In the genomic region with DNA sequence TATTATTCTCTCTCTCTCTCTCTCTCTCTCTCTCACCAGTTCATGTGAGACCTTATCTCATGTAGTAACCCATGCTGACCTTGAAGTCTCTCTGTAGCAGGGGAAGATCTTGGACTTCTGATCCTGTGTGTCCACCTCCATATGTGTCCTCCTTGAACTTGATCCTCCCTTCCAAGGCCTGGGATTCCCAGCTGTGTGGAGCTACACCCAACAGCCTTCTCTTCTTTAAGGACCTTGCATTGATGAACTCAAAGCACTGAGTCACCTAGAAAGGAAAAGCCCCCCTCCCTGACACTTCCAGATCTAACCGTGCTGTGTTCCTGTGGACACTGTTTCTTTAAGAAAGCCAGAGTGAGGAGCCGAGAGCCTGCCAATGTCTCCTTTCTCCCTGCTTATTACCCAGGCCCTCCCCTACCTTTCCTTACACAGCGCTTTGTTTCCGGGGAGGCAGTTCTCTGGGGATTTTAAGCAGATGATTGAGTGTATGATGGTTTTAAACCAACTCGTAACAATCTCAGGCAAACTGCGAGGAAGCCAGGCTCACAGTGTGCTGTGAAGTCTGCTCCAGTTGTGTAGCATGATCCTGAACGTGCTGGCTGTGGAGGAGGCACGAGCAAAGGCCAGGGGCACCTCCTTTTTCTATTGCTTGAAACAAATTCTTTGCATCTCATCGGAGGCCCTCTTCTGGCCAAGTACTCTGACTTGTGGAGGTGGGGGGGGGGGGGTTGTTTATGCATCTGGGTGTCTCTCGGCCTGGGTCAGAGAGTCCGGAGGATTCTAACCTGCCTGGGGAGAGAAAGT, we compare ENCODE assay signal across 10 mouse cellular contexts.
DNase-seq lines count a peak whose midpoint lies in the region; ATAC-seq and TF ChIP-seq lines count a peak whose summit lies in the region.
"Had no signal": no experiment of that assay in that cellular context is flagged by ENCODE, and none has a peak within 500 bp of the region (broad histone marks: within the 10 kb centered on the region; RNA-seq: fewer than 3 reads in every experiment).

No protein-coding gene starts in this region.

- TF ChIP-seq EP300 in heart, postnatal 0 days (IDR thresholded peaks at IDR 0.05; ENCODE audit: low read depth), result no peak

- no peaks in the 10 kb centered on the region for H3K36me3 ChIP-seq in kidney, postnatal 0 days (ENCODE audit: insufficient read depth, low read length)
- H3K36me3 ChIP-seq in embryonic facial prominence, embryonic 12.5 days, result no peaks in the 10 kb centered on the region
- H3K36me3 ChIP-seq in heart, postnatal 0 days (replicated peaks; ENCODE audit: control insufficient read depth, insufficient read depth, low read length), result peaks cover 13% of the 10 kb centered on the region; the same call in 1 of the 2 replicates
- no peaks in the 10 kb centered on the region for H3K36me3 ChIP-seq in midbrain, embryonic 14.5 days (ENCODE audit: control insufficient read depth, insufficient read depth, low read length)
- H3K36me3 ChIP-seq: liver, embryonic 15.5 days had no signal

- DNase-seq in kidney, postnatal 0 days (ENCODE audit: low spot score), result peak; percentile 53
- DNase-seq in kidney, adult 8-10 months, result no peak
- DNase-seq in heart, postnatal 0 days (ENCODE audit: low spot score), result no peak
- peak; percentile 67 for DNase-seq in midbrain, embryonic 14.5 days
- DNase-seq in gastrocnemius, postnatal 10 days, result no peak
- DNase-seq in cerebellum, adult 9-10 months, result no peak
- no peak for DNase-seq in ovary, adult 18-20 months (ENCODE audit: low spot score)

- H3K4me2 ChIP-seq in kidney, postnatal 0 days (ENCODE audit: low read length), result peak overlapping the region; percentile 35
- 0 out of 2 replicates have a peak overlapping the region, but pooled peaks have one; percentile 13 for H3K4me2 ChIP-seq in embryonic facial prominence, embryonic 12.5 days (replicated peaks)
- H3K4me2 ChIP-seq in heart, postnatal 0 days (ENCODE audit: low read depth, low read length), result peak overlapping the region; percentile 40
- peak overlapping the region; percentile 47 for H3K4me2 ChIP-seq in midbrain, embryonic 14.5 days (ENCODE audit: low read length)
- H3K4me2 ChIP-seq: liver, embryonic 15.5 days had no signal

- no peak overlapping the region for H3K4me3 ChIP-seq in kidney, postnatal 0 days (replicated peaks; ENCODE audit: low read depth, low read length)
- H3K4me3 ChIP-seq in embryonic facial prominence, embryonic 12.5 days, result no peak overlapping the region
- no peak overlapping the region for H3K4me3 ChIP-seq in heart, postnatal 0 days (ENCODE audit: low read depth, low read length)
- H3K4me3 ChIP-seq in midbrain, embryonic 14.5 days (replicated peaks; ENCODE audit: low read depth, low read length), result 0 out of 2 replicates have a peak overlapping the region, but pooled peaks have one; percentile 1
- H3K4me3 ChIP-seq: liver, embryonic 15.5 days had no signal

- no peak for ATAC-seq in kidney, postnatal 0 days (replicated peaks; ENCODE audit: low FRiP score, low read depth)
- 0 out of 2 replicates have a peak, but pooled peaks have one; percentile 47 for ATAC-seq in embryonic facial prominence, embryonic 12.5 days (ENCODE audit: insufficient number of reproducible peaks, insufficient read depth, low FRiP score, low TSS enrichment)
- ATAC-seq in heart, postnatal 0 days (ENCODE audit: insufficient read depth, low read depth), result 0 out of 2 replicates have a peak, but pooled peaks have one; percentile 14
- peak; percentile 48; the same call in 1 of the 2 replicates for ATAC-seq in midbrain, embryonic 14.5 days (ENCODE audit: low FRiP score, low TSS enrichment)
- ATAC-seq: Patski had no signal

- WGBS in kidney, postnatal 0 days, result 8% methylated on average over 11 of the region's 11 CpGs
- 16% methylated on average over 11 of the region's 11 CpGs for WGBS in embryonic facial prominence, embryonic 12.5 days
- 26% methylated on average over 11 of the region's 11 CpGs for WGBS in heart, postnatal 0 days
- WGBS in midbrain, embryonic 14.5 days, result 10% methylated on average over 11 of the region's 11 CpGs

- peak overlapping the region; percentile 58; the same call in 1 of the 2 replicates for H3K27ac ChIP-seq in kidney, postnatal 0 days
- peak overlapping the region; percentile 8 for H3K27ac ChIP-seq in embryonic facial prominence, embryonic 12.5 days
- H3K27ac ChIP-seq in heart, postnatal 0 days (ENCODE audit: low read depth), result peak overlapping the region; percentile 68
- H3K27ac ChIP-seq in midbrain, embryonic 14.5 days (replicated peaks; ENCODE audit: low read depth, low read length), result peak overlapping the region; percentile 20
- H3K27ac ChIP-seq: liver, embryonic 15.5 days had no signal

- peaks cover 13% of the 10 kb centered on the region; the same call in 1 of the 2 replicates for H3K4me1 ChIP-seq in kidney, postnatal 0 days (replicated peaks; ENCODE audit: insufficient read depth, low read length)
- H3K4me1 ChIP-seq in embryonic facial prominence, embryonic 12.5 days, result peaks cover 19% of the 10 kb centered on the region
- H3K4me1 ChIP-seq in heart, postnatal 0 days (ENCODE audit: control insufficient read depth, insufficient read depth), result peaks cover 28% of the 10 kb centered on the region
- H3K4me1 ChIP-seq in midbrain, embryonic 14.5 days (ENCODE audit: control insufficient read depth, insufficient read depth, low read length), result peaks cover 27% of the 10 kb centered on the region
- H3K4me1 ChIP-seq: liver, embryonic 15.5 days had no signal

- H3K9me3 ChIP-seq in kidney, postnatal 0 days (replicated peaks; ENCODE audit: low read length), result no peaks in the 10 kb centered on the region
- H3K9me3 ChIP-seq in embryonic facial prominence, embryonic 12.5 days, result no peaks in the 10 kb centered on the region
- H3K9me3 ChIP-seq in heart, postnatal 0 days (replicated peaks; ENCODE audit: control insufficient read depth, low read length), result no peaks in the 10 kb centered on the region
- no peaks in the 10 kb centered on the region for H3K9me3 ChIP-seq in midbrain, embryonic 14.5 days (ENCODE audit: control insufficient read depth, low read length)
- H3K9me3 ChIP-seq: liver, embryonic 15.5 days had no signal

- H3K27me3 ChIP-seq in kidney, postnatal 0 days (ENCODE audit: insufficient read depth, low read length), result no peaks in the 10 kb centered on the region
- no peaks in the 10 kb centered on the region for H3K27me3 ChIP-seq in embryonic facial prominence, embryonic 12.5 days
- H3K27me3 ChIP-seq in heart, postnatal 0 days (ENCODE audit: control insufficient read depth, insufficient read depth, low read length), result no peaks in the 10 kb centered on the region
- no peaks in the 10 kb centered on the region for H3K27me3 ChIP-seq in midbrain, embryonic 14.5 days (ENCODE audit: control insufficient read depth, insufficient read depth, low read length)
- H3K27me3 ChIP-seq: liver, embryonic 15.5 days; Patski had no signal

- TF ChIP-seq CTCF in kidney, postnatal 0 days (IDR thresholded peaks at IDR 0.05; ENCODE audit: low read depth), result peak; percentile 32; the same call in 1 of the 2 replicates
- no peak for TF ChIP-seq CTCF in heart, postnatal 0 days (IDR thresholded peaks at IDR 0.05; ENCODE audit: low read depth)

- 0 out of 2 replicates have a peak overlapping the region, but pooled peaks have one; percentile 15 for H3K9ac ChIP-seq in kidney, postnatal 0 days (ENCODE audit: low read depth, low read length)
- H3K9ac ChIP-seq in embryonic facial prominence, embryonic 12.5 days, result no peak overlapping the region
- H3K9ac ChIP-seq in heart, postnatal 0 days (replicated peaks; ENCODE audit: low read depth, low read length), result peak overlapping the region; percentile 16; the same call in 1 of the 2 replicates
- peak overlapping the region; percentile 30; the same call in 1 of the 2 replicates for H3K9ac ChIP-seq in midbrain, embryonic 14.5 days (replicated peaks; ENCODE audit: low read length)
- H3K9ac ChIP-seq: liver, embryonic 15.5 days had no signal

Comparison
In these comparisons a context has a peak if more than half of its experiments do, and no peak if none do; other contexts are left out.
1. DNase-seq: peak in kidney, postnatal 0 days (single experiment) and midbrain, embryonic 14.5 days (single experiment); none in kidney, adult 8-10 months (0 of 2), heart, postnatal 0 days (single experiment), gastrocnemius, postnatal 10 days (single experiment), cerebellum, adult 9-10 months (single experiment) and ovary, adult 18-20 months (single experiment).
2. H3K27ac ChIP-seq: peak in every context shown above with its lines; median percentile 68 in heart, postnatal 0 days; 58 in kidney, postnatal 0 days; 20 in midbrain, embryonic 14.5 days; 8 in embryonic facial prominence, embryonic 12.5 days.
3. Peak in every context shown above with its lines, with median percentiles within 50 percentile points of each other: H3K4me2 ChIP-seq.